Mouse (Mus musculus) ES-E14 (cell line): ENCODE results near the gene Wbp4. TPM values are rescaled to one million over a fixed set of nuclear protein-coding genes. Genes with fewer than 3 reads are reported as not detected.
"Not testable (repeated sequence)": the region's sequence is repeated elsewhere in the genome, so short reads cannot be mapped to it uniquely, and the experiment has no call there.

Source experiments
- DNase-seq: peaks from one replicate; pipeline ENCODE4 v3.0.0-alpha.2; 2013; ENCODE audit warnings: low read depth, low spot score
- H3K27ac ChIP-seq: 2 replicates; pipeline ENCODE4 v1.5.1; 2012; ENCODE audit warnings: low read depth, mild to moderate bottlenecking, low read length, moderate library complexity, mixed read lengths; ENCODE audit not compliant: poor library complexity, insufficient read depth, severe bottlenecking
- H3K36me3 ChIP-seq: 2 replicates; pipeline ENCODE4 v1.6.1; 2012; ENCODE audit warnings: mild to moderate bottlenecking, low read length, moderate library complexity, mixed read lengths; ENCODE audit not compliant: control insufficient read depth, poor library complexity, insufficient read depth, severe bottlenecking
- H3K4me1 ChIP-seq, 2 experiments: fragments of 150-350 bp in 1 of 2; sonication (generic) in 1 of 2; 2 replicates each; pipeline ENCODE4 v1.6.1; 2012; ENCODE audit warnings: low read length in 2 of 2, mild to moderate bottlenecking in 1 of 2, mixed read lengths in 1 of 2; ENCODE audit not compliant: control insufficient read depth in 2 of 2, insufficient read depth in 2 of 2, poor library complexity in 1 of 2
- H3K4me3 ChIP-seq, 2 experiments: fragments of 150-350 bp in 1 of 2; sonication (generic) in 1 of 2; 2 replicates each; pipeline ENCODE4 v1.5.1; 2012; ENCODE audit warnings: low read length in 2 of 2, low read depth in 1 of 2, mild to moderate bottlenecking in 1 of 2, mixed read lengths in 1 of 2; ENCODE audit not compliant: insufficient read depth in 1 of 2, poor library complexity in 1 of 2, severe bottlenecking in 1 of 2
- H3K9ac ChIP-seq: 2 replicates; pipeline ENCODE4 v1.6.1; 2012; ENCODE audit warnings: low read depth, mild to moderate bottlenecking, low read length, mixed read lengths; ENCODE audit not compliant: poor library complexity, insufficient read depth, severe bottlenecking
- H3K9me3 ChIP-seq: fragments of 150-350 bp; sonication (generic); 2 replicates; pipeline ENCODE4 v1.6.1; 2012; ENCODE audit warnings: low read depth, mild to moderate bottlenecking, low read length; ENCODE audit not compliant: control insufficient read depth, insufficient read depth
- CHD2 ChIP-seq: IDR thresholded peaks from 2 replicates; pipeline ENCODE4 v1.6.1; 2014; ENCODE audit warnings: mild to moderate bottlenecking, low read depth, low read length, inconsistent platforms
- HCFC1 ChIP-seq: IDR thresholded peaks from 2 replicates; pipeline ENCODE4 v1.6.1; 2012; ENCODE audit warnings: low read length, inconsistent platforms, borderline replicate concordance; ENCODE audit not compliant: insufficient read depth
- MAFK ChIP-seq: IDR thresholded peaks from 2 replicates; pipeline ENCODE4 v1.6.1; 2014; ENCODE audit warnings: mild to moderate bottlenecking, low read depth, low read length, inconsistent platforms; ENCODE audit not compliant: insufficient read depth
- ZC3H11A ChIP-seq: IDR thresholded peaks from 2 replicates; pipeline ENCODE4 v1.6.1; 2012; ENCODE audit warnings: low read depth, mild to moderate bottlenecking, inconsistent platforms, low read length, borderline replicate concordance
- ZNF384 ChIP-seq: IDR thresholded peaks from 2 replicates; pipeline ENCODE4 v1.6.1; 2012; ENCODE audit warnings: low read depth, low read length, inconsistent platforms
- in situ Hi-C, 2 experiments: fragments of 600-800 bp; cut with MboI; formaldehyde crosslinking; loops; one replicate each; pipeline ENCODE4 v1.15.1; 2025; ENCODE audit warnings: low sequenced_read_pairs in 2 of 2, inconsistent platforms in 1 of 2; ENCODE audit not compliant: unreplicated experiment in 2 of 2
- total RNA-seq: library from RNA; depleted of rRNA; stranded (reverse); fragments of 300-350 nt; gene quantifications from 2 replicates; pipeline ENCODE4 v1.2.3, GENCODE M21; 2012

Wbp4 gene
- total RNA-seq, 1 experiment: 13.3 TPM

GRCm38 (mm10) chr14:79460401-79460800 lies 20.9 kb downstream of the Wbp4 start:
- DNase-seq: no peak
- H3K9ac ChIP-seq: no peak overlapping the region
- H3K4me1 ChIP-seq: peaks cover 2% of the 10 kb centered on the region in 2 experiments; a peak in 2 of 4 replicates
- no peak overlapping the region for H3K27ac ChIP-seq
- in situ Hi-C loops: loop anchor here in 1 of 2 experiments (10.0 kb wide), 1 partner anchor 66 kb away; the partner anchor contains the start of genes Mtrf1 and Naa16
- H3K4me3 ChIP-seq: no peak overlapping the region
- no peaks in the 10 kb centered on the region for H3K9me3 ChIP-seq
- no peak for TF ChIP-seq MAFK
- no peak for TF ChIP-seq ZC3H11A
- TF ChIP-seq ZNF384: no peak
- TF ChIP-seq HCFC1: no peak
- no peak for TF ChIP-seq CHD2
- peaks cover 2% of the 10 kb centered on the region for H3K36me3 ChIP-seq

DNA sequence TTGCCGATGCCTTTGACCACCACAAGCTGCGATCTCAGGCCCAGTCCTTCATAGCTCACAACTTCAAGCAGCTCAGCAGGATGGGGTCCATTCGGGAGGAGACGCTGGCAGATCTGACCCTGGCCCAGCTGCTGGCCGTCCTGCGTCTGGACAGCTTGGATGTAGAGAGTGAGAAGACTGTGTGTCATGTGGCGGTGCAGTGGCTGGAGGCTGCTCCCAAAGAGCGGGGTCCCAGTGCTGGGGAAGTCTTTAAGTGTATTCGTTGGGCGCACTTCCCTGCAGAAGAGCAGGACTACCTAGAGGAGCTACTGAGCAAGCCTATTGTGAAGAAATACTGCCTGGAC lies 28.8 kb downstream of the Wbp4 start:
- H3K4me1 ChIP-seq, in situ Hi-C loops, H3K9me3 ChIP-seq, H3K27ac ChIP-seq, H3K9ac ChIP-seq, H3K36me3 ChIP-seq, DNase-seq: not testable (repeated sequence)
- H3K4me3 ChIP-seq: peak overlapping the region in 1 of 2 experiments; percentile 46; a peak in 2 of 4 replicates

DNA sequence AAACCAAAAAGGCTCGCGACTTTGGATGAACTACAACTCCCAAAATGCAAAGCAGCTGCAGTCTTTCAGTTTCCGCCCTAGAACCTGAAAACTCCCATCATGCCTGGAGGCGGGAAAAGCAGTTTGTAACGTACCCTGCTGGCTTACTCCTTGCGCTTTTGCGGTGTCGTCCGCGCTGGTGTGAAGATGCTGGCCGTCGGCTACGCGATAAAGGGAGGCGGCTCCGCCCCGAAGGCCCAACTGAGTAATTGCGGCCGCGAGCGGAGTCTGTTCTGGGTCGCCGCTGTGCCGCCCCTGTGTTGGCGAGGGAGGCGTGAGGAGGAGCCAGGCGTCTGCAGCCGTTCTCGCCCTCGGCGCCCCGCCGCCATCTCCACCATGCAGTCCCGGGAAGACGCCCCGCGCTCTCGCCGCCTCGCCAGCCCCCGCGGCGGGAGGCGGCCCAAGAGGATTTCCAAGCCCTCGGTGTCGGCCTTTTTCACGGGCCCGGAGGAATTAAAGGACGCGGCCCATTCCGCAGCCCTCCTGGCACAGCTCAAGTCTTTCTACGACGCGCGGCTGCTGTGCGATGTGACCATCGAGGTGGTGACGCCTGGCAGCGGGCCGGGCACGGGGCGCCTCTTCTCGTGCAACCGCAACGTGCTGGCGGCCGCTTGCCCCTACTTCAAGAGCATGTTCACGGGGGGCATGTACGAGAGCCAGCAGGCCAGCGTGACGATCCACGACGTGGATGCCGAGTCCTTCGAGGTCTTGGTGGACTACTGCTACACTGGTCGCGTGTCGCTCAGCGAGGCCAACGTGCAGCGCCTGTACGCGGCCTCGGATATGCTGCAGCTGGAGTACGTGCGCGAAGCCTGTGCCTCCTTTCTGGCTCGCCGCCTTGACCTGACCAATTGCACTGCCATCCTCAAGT lies 29.4 kb downstream of the Wbp4 start, which contains the start of gene Kbtbd6:
TSS of gene Kbtbd6 (plus strand) at position 155 of the 910 bp plus-strand sequence.
- in situ Hi-C loops, H3K9me3 ChIP-seq, H3K36me3 ChIP-seq, H3K4me1 ChIP-seq, H3K27ac ChIP-seq: not testable (repeated sequence)
- Histone ChIP-seq H3K9ac (peak within 1 kb of the TSS; percentile 83), H3K4me3 (peak within 1 kb of the TSS; percentile 45 to 72)
- peak; percentile 98 for TF ChIP-seq HCFC1
- DNase-seq: peak; percentile 89

- DNase-seq: no peak
- Histone ChIP-seq H3K27ac (no peak overlapping the region), H3K4me1 (no peaks in the 10 kb centered on the region), H3K4me3 (no peak overlapping the region), H3K9me3 (no peaks in the 10 kb centered on the region), H3K9ac (no peak overlapping the region), H3K36me3 (no peaks in the 10 kb centered on the region)
- in situ Hi-C loops: no loop called here
- TF ChIP-seq HCFC1 (no peak), MAFK (no peak), ZC3H11A (no peak), CHD2 (no peak), ZNF384 (no peak)
Measured at GRCm38 (mm10) chr14:79445055-79445620, 36.2 kb downstream of the Wbp4 start.
